Mouse (Mus musculus) megakaryocyte, adult 5-6 weeks (primary cell): ENCODE results near the gene Celf5. TPM values are rescaled to one million over a fixed set of nuclear protein-coding genes. Genes with fewer than 3 reads are reported as not detected.

Experiments used
- ATAC-seq: 2 replicates; pipeline ENCODE4 v1.8.0; 2016; ENCODE audit warnings: mild to moderate bottlenecking, inconsistent platforms; ENCODE audit not compliant: poor library complexity, severe bottlenecking
- total RNA-seq, 2 experiments: library from RNA; stranded (forward) in 1 of 2; stranded (reverse) in 1 of 2; fragments of 153-499, 151-499 nt in 1 of 2; fragments of 221-1000, 200-1000 nt in 1 of 2; gene quantifications; 2 replicates each; pipeline versions ENCODE4 v1.2.3 to v1.2.4; 2015 to 2017

The Celf5 gene
- total RNA-seq, 2 experiments from 2014 or later = not detected

- ATAC-seq = peak; percentile 4; the same call in 1 of the 2 replicates
Observed at GRCm38 (mm10) chr10:81430141-81430830, 52.2 kb downstream of the Celf5 start.

DNA sequence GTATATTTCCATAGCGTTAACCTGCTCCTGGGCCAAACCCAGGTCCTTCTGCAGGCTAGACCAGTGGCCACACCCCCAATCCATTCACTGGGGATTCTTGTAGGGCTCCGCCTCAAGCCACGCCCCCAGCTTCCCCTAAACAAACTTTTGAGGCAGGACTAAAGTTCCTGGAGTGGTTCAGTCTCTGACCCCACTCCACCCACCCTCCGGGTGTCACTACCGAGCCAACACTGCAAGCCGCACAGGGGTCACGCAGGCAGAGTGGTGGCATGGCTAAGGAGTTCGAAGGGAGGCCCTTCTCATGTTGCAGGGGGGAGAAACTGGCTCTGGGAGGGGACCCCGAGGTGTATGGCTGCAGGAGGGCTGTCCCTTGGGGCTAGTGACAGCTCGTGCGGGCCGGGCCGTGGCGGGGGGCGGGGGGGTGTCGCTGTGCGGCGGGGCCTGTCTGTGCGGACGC lies 52.9 kb downstream of the Celf5 start:
- ATAC-seq = peak; percentile 25

DNA sequence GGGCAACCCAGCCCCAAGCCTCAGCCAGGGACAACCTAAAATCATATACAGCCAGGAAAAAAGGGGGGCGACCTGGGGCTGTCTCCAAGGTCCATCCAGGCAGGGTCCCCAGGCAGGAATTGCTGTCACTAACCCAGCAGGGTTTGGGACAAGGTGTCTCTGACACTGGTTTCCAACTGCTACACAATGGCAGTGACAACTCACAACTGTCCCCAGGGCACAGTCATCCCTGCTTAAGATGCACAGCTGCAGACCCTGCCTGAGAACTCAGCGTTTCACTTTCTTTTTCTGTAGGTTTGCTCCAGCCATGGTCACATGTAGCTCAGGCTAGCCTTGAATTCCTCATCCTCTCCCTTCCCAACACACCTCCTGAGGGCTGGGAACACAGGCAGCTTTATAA lies 53.4 kb downstream of the Celf5 start:
- no peak for ATAC-seq

- ATAC-seq = no peak
Observed at GRCm38 (mm10) chr10:81428507-81428870, 54.0 kb downstream of the Celf5 start.

DNA sequence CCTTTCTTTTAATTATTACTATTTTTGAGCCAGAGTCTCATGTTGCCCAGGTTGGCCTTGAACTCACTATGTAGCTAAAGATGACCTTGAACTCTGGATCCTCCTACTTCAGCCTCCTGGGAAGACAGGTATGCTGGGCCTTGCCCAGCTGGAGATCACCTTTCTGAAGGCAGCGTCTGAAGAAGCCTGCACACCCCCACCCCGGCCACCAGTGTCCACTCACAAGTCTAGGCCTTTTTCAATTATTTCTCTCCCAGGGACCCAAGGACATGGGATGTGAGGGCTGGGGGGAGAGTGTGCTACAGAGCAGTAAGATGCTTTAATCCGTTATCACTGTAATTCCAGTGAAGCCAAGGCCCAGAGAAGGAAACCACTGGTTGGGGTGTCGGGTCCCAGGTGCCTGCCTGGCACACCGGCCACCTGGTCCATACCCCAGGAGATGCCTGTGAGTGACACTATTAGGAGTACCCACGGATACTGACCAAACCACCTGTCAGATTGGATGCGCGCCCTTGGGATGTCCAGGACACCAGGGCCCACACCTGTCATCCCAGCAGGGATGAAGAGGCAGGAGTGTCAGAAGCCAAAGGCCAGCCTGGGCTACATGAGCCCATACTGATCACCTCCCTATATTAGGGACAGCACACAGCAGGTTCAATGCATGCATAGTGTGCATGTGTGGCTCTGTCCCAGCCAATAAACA lies 54.6 kb downstream of the Celf5 start:
- no peak for ATAC-seq

GRCm38 (mm10) chr10:81427327-81427726 lies 55.2 kb downstream of the Celf5 start:
- no peak for ATAC-seq

DNA sequence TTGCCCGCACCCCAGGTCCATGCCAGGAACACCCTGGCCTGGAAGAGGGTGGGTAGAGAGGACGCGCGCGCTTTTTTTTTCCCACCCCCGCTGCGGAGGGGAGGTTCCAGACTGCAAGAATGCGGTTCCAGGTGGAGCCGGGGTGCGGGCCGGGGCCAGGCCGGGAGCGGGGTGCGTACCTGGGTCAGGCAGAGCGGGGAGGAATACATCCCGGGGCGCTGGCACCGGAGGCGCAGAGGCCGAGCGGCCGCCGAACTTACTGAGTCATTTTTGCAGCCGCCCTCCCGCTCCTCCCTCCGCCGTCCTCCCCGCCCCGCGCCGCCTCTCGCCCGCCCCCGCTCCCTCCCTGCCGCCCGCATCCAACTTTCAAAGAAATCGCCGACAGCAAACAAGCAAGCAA lies 55.6 kb downstream of the Celf5 start:
- ATAC-seq = peak; percentile 20

- ATAC-seq = no peak
Observed at GRCm38 (mm10) chr10:81426081-81426671, 56.3 kb downstream of the Celf5 start.

- ATAC-seq = no peak
Observed at GRCm38 (mm10) chr10:81425236-81425850, 57.2 kb downstream of the Celf5 start.

DNA sequence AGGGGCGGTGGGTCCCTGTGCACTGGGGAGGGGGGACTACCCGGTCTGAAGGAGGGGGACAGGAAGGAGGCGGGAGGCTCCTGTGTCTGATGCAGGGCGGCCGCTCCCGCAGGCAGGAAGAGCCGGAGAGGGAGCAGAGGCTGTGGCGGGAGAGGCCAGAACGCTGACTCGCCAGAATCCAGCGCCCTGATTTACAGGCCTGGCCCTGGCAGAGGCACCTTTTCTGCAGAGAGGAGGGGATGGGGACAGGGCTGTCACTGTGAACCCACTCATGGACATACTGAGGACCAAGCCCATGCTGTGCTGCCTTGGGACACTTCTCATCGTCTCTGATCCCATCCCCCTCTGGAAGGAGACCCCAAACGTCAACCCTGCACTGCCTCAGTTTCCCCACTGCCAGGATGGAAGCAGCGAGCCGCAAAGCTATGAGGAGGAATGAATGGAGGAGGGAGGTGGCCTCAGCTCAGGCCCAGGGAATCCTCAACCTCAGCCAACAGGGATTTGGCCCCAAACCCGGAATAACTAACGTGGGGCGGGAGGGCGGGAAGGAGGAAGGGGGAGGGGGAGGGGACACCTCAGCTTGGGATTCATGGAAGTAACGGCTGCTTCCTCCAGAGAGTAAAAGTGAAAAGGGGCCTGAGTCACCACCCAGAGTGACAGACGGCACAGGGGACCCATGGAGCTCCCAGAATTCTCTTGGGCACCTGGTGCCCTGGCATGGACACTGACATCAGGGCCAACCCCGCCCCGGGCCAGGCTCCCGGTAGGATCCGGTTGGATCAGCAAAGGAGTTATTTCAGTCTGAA lies 58.1 kb downstream of the Celf5 start:
- no peak for ATAC-seq

DNA sequence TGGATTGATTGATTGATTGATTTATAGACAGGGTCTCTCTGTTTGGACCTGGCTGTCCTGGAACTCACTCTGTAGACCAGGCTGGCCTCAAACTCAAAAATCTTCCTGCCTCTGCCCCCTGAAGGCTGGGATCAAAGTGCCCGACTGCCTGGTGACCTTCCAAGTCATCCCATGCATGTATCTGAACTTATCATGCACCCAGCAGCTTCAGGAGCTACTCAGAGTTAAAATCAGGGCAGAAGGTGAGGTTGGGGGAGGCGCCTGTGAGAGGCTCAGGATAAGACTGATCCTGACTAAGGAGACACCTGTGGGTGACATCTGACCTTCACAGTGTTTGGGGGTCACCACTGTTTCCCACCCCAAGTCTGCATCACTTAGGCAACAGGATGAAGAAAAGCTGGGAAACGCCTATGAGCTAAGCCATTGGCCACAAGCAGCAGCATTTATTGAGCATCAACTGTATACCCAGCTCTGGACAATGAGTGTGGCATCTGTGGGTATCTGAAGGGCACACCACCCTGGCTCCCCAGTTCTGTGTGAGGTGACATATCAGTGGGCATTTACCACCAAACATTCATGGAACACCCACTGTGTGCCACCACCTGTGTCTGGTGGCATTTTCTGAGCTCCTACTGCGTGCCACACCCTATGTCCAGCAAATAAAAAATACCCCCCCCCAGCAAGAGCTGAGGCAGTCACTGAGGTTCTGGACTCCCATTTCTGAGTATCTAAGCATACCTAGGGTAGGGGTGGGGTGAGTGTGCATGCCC lies 58.8 kb downstream of the Celf5 start:
- no peak for ATAC-seq

GRCm38 (mm10) chr10:81422661-81423217 lies 59.8 kb downstream of the Celf5 start:
- no peak for ATAC-seq

GRCm38 (mm10) chr10:81422191-81422590 lies 60.3 kb downstream of the Celf5 start:
- ATAC-seq = no peak

DNA sequence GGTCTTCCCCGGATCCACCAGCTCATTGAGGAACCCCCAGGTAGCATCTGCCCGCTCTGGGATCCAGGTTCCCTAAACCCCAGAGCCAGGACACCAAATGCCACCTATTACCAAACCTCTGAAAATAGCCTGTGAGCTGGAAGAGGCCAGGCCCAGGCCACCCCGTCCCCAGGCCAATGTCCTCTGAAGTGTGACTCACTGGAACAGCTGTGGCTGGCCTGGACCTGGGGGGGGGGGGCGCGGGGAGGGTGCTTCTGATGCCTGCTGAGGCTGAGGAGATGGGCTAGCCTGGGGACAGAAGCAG lies 60.8 kb downstream of the Celf5 start:
- ATAC-seq = no peak

DNA sequence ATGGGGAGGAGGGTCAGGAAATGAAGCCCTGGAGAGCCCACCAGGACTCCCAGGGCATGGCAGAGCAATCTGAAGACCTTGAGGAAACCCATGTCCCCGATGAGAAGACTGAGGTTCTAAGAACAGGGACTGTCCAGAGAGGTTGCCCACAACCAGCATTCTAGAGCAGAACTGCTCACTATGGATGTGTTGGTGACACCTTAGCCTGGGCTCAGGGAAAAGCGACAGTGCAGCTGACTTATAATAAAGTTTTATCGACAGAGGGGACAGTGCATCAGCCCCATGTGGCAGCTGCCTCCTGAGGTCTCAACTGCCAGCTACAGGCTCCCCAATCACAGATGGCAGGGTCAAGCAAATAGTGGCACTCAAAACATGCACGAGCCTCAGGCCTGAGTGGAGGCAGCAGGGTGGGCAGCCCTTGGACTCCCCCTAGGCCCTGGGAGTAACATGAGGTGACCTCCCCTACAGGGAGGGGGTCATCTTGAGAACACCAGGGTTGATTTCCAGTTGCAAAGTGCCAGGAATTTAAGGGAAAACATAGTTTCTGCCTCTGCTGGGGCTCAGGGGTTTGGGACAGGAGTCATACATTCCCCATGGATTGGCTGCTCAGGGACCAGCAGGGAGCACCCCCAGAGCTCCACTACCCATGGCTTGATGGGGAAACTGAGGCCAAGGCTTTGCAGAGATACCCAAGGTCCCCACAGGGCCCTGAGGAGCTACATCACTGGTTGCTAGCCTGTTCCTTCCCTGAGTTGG lies 61.3 kb downstream of the Celf5 start:
- no peak for ATAC-seq

DNA sequence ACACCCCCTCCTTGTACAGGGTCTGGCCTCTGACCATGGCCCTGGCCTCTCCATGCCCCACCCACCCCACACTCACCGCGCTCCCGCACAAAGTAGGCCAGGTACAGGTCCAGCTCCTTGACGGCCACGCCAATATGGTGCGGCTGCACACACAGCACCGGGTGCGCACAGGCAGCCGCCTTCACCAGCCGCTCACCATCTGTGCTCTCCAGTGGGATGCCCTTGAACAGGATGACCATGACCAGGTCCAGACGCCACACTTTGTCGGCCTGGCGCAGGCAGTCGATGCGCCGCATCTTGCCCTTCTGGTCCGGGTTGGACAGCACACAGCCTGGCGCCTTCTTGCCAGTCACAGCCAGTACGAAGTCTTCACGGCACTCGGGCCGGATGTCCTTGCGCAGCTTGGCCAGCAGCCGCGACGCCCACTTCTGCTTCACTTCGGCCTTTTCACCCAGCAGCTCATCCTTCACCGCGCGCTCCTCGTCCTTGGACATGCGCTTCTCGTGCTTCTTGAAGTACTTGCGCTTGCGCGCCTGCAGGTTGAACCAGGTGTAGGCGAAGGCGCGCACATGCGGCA lies 62.2 kb downstream of the Celf5 start:
- ATAC-seq = no peak

DNA sequence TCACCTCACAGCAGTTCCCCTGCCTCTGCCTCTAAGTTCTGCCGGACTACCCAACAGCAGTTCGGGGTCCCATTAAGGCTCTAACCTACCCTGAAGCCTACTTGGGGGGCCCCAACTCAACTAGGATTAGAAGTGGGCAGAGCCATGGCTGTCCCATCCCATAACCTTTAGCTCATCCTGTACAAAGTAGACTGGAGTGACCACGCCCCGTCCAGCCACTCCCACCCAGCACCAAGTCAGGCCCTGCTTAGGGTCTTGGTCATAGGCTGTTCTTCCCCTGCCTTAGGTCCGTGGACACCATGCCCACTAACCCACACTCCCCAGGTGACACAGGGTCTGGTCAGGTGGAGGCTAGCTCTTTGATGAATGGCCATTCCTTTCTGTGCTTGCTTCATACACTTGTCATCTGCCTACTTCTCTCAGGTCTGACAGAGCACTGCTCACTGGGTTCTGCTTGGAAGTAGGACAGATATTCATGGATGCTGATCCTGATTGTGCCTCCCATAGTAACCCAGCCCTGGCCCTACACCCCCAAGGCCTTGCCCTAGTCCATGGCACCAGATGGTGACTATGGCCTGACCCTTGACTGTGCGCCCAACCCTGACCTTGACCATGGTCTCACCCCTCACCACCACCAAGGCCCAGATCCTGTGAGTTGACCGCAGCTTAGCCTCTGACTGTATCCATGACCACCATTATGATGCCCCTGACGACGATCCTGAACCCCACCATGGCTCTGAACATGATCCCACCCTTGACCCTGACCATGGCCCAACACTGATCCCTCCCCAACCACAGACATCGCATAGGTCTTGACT lies 63.2 kb downstream of the Celf5 start:
- ATAC-seq = no peak
